Mouse (Mus musculus) myocyte (in vitro differentiated cells): ENCODE results near the gene Nmrk2.

Source experiments
- MAX ChIP-seq: IDR thresholded peaks from one replicate; pipeline ENCODE4 v1.6.1; 2011; ENCODE audit warnings: low read depth, mild to moderate bottlenecking, control low read depth
- POLR2A ChIP-seq: IDR thresholded peaks from one replicate; pipeline ENCODE4 v1.6.1; 2011; ENCODE audit warnings: low read depth, mild to moderate bottlenecking, control low read depth, moderate library complexity; ENCODE audit not compliant: insufficient read length
- USF1 ChIP-seq: IDR thresholded peaks from one replicate; pipeline ENCODE4 v1.6.1; 2011; ENCODE audit warnings: low read depth, mild to moderate bottlenecking, control low read depth, moderate library complexity

DNA sequence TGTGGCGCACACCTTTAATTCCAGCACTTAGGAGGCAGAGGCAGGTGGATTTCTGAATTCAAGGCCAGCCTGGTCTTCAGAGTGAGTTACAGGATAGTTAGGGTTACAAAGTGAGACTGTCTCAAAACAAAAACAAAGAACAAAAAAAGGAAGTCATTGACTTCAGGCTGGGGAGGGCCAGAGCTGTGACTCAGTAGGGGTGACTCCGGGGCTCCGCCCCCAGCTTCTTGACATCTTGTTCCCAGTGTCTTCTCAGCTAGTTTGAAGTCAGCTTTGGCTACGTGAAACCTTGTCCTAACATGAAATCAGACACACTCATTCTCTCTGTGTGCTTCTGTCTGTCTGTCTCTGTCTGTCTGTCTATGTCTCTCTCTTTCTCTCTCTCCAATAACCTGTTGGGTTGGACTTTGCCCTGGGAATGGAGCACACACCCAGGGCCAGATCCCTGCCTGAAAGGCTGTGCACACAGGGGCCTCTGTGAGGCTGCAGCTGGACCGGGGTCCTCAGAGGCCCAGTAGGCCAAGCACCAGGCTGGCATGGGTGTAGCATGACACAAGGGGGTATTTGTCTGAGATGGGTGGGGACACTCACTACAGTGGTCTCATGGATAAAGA is 19.7 kb upstream of the Nmrk2 start:
- no peak for TF ChIP-seq POLR2A
- TF ChIP-seq USF1, result no peak
- TF ChIP-seq MAX, result no peak
